Mouse (Mus musculus) bone marrow macrophage, adult 2 months (primary cell): ENCODE data around the gene Cobl.

Experiments used
- CTCF ChIP-seq: IDR thresholded peaks from 2 replicates; pipeline ENCODE4 v1.5.1; 2012; ENCODE audit warnings: low read depth, mild to moderate bottlenecking, low read length, moderate library complexity
- POLR2A ChIP-seq: IDR thresholded peaks from 2 replicates; pipeline ENCODE4 v1.6.1; 2012; ENCODE audit warnings: mild to moderate bottlenecking, low read depth, low read length, borderline replicate concordance

GRCm38 (mm10) chr11:12195390-12195789, 269.4 kb downstream of the Cobl start:
- TF ChIP-seq CTCF = no peak
- no peak for TF ChIP-seq POLR2A
